Mouse (Mus musculus): Measurements from ENCODE around the gene Asxl2.

DNA sequence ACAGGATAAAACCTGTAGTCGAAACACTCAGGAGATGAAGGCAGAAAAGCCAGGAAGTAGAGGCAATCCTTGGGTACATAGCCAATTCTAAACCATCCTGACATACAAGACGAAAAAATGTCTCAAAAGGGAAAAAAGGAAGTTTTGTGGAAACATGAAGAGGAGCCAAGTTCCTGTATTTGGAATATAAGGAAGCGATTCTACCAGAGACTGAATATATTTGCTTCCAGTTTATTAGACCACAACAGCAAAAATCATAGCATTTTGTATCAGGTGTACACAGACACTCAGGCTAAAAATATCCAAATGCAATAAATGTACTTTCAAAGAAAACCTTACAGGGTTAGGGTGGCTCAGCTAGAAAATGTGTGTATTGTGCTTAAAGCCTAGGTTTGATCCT is 7.9 kb upstream of the Asxl2 start:
- TF ChIP-seq CHD2 (IDR thresholded peaks at IDR 0.05; ENCODE audit: low read depth, low read length): no peak
- no peak for TF ChIP-seq ZC3H11A (IDR thresholded peaks at IDR 0.05; ENCODE audit: borderline replicate concordance, low read depth, low read length)
